ENCODE assay signal across 8 mouse cellular contexts in the genomic region with DNA sequence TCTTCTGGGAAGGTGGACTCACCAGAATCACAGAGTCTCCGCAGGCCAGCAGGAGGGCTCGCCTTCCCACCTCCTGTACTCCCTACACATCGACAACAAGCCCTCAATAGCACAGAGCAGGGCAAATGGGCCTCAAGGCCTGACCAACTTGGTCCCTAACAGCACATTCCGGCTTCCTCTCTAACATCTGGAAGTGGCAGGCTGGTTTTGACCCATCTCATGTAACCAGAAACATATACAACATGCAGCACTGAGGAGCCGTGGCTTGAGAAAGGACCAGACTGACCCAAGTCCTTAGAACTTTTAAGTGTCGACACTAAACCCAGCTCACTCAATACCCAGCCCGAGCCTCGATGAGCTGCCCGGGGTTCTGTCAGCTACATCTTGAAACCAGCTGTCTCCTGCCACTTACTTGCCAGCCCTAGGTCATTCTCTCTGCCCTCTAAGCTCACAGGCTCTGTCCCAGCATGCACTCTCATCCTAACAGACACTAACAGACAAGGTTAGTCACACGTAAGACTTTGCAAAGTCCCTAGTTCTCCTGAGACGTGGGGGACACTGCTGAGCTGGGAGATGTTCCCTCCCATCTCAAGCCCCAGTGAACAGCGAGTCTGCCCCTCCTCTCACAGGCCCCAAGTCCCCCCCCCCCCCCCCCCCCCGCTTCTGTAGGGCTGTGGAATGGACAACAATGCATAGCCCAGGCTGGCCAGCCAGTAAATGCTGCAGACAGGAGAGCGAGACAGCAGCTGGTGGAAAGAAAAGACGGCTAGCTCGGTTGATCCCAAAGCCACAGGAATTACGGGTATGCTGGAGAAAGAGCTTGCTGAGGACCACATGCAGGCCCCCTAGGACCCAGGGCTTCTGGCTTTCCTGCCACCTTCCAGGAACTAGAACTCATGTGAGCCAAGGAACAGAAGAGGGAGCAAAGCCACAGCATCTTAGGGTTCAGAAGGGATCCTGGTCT. TPM values are rescaled to one million over a fixed set of nuclear protein-coding genes. Genes with fewer than 3 reads are reported as not detected.
DNase-seq lines count a peak whose midpoint lies in the region; ATAC-seq lines count a peak whose summit lies in the region.

No protein-coding gene starts in this region.

- H3K27me3 ChIP-seq in liver, embryonic 11.5 days (replicated peaks; ENCODE audit: control insufficient read depth, insufficient read depth, low read length) = no peaks in the 10 kb centered on the region
- H3K27me3 ChIP-seq in intestine, embryonic 14.5 days (replicated peaks; ENCODE audit: control insufficient read depth, insufficient read depth, low read length) = no peaks in the 10 kb centered on the region
- no peaks in the 10 kb centered on the region for H3K27me3 ChIP-seq in neural tube, embryonic 15.5 days (replicated peaks)

- H3K4me1 ChIP-seq in liver, embryonic 11.5 days (replicated peaks; ENCODE audit: control insufficient read depth, insufficient read depth, low read length) = peaks cover 54% of the 10 kb centered on the region
- peaks cover 90% of the 10 kb centered on the region for H3K4me1 ChIP-seq in intestine, embryonic 14.5 days (replicated peaks; ENCODE audit: control insufficient read depth, insufficient read depth, low read length)
- peaks cover 92% of the 10 kb centered on the region for H3K4me1 ChIP-seq in neural tube, embryonic 15.5 days

- no peak overlapping the region for H3K9ac ChIP-seq in liver, embryonic 11.5 days (ENCODE audit: low read depth, low read length)
- peak overlapping the region; percentile 20; the same call in 1 of the 2 replicates for H3K9ac ChIP-seq in intestine, embryonic 14.5 days (ENCODE audit: low read length)
- H3K9ac ChIP-seq in neural tube, embryonic 15.5 days (replicated peaks) = peak overlapping the region; percentile 15

- no peaks in the 10 kb centered on the region for H3K36me3 ChIP-seq in liver, embryonic 11.5 days (ENCODE audit: control insufficient read depth, insufficient read depth, low read length)
- H3K36me3 ChIP-seq in intestine, embryonic 14.5 days (ENCODE audit: control insufficient read depth, insufficient read depth, low read length) = no peaks in the 10 kb centered on the region
- no peaks in the 10 kb centered on the region for H3K36me3 ChIP-seq in neural tube, embryonic 15.5 days

- 40% methylated on average over 16 of the region's 17 CpGs for WGBS in liver, embryonic 11.5 days
- WGBS in intestine, embryonic 14.5 days = 12% methylated on average over 16 of the region's 17 CpGs
- WGBS in neural tube, embryonic 15.5 days = 14% methylated on average over 17 of the region's 17 CpGs

- H3K4me3 ChIP-seq in liver, embryonic 11.5 days (ENCODE audit: low read depth, low read length) = no peak overlapping the region
- H3K4me3 ChIP-seq in intestine, embryonic 14.5 days (ENCODE audit: low read depth, low read length) = no peak overlapping the region
- no peak overlapping the region for H3K4me3 ChIP-seq in neural tube, embryonic 15.5 days (replicated peaks)

- H3K4me2 ChIP-seq in liver, embryonic 11.5 days = peak overlapping the region; percentile 35
- peak overlapping the region; percentile 46 for H3K4me2 ChIP-seq in intestine, embryonic 14.5 days (ENCODE audit: low read length)
- peak overlapping the region; percentile 32 for H3K4me2 ChIP-seq in neural tube, embryonic 15.5 days

- no peaks in the 10 kb centered on the region for H3K9me3 ChIP-seq in liver, embryonic 11.5 days (ENCODE audit: control insufficient read depth, low read length)
- no peaks in the 10 kb centered on the region for H3K9me3 ChIP-seq in intestine, embryonic 14.5 days (ENCODE audit: control insufficient read depth, low read length)
- no peaks in the 10 kb centered on the region for H3K9me3 ChIP-seq in neural tube, embryonic 15.5 days (replicated peaks)

- ATAC-seq in liver, embryonic 11.5 days (replicated peaks; ENCODE audit: low FRiP score) = peak; percentile 5; the same call in 1 of the 2 replicates
- ATAC-seq in intestine, embryonic 14.5 days (replicated peaks; ENCODE audit: low FRiP score, low TSS enrichment, low read depth) = no peak
- ATAC-seq in neural tube, embryonic 15.5 days (ENCODE audit: low FRiP score) = no peak; the same call in 1 of the 2 replicates

- no peak for DNase-seq in liver, embryonic 11.5 days (ENCODE audit: low spot score)
- DNase-seq in liver = no peak
- DNase-seq in embryo, embryonic 11 days = peak; percentile 48
- DNase-seq in intestine, embryonic 14.5 days (ENCODE audit: low spot score) = no peak
- no peak for DNase-seq in ovary, postnatal 14 days (ENCODE audit: low spot score)
- DNase-seq in urinary bladder, adult 2 months (ENCODE audit: low spot score) = no peak
- no peak for DNase-seq in testis, postnatal 10 days (ENCODE audit: low spot score)

- peak overlapping the region; percentile 65 for H3K27ac ChIP-seq in liver, embryonic 11.5 days (ENCODE audit: low read depth, low read length)
- H3K27ac ChIP-seq in intestine, embryonic 14.5 days (ENCODE audit: low read depth) = peak overlapping the region; percentile 97
- peak overlapping the region; percentile 84 for H3K27ac ChIP-seq in neural tube, embryonic 15.5 days (replicated peaks)

RNA-seq across cellular contexts. Expression of a gene that starts 48.3 kb away (rescaled TPM):
- 8.2 and 9.8 TPM in 2 replicates for polyA plus RNA-seq in liver, embryonic 11.5 days (2014; fragmentation: Nextera tagmentation; extraction: Ambion mirVana)
- polyA plus RNA-seq in intestine, embryonic 14.5 days (2014; fragmentation: Nextera tagmentation; extraction: Ambion mirVana) = 24.4 and 25.3 TPM in 2 replicates
- 10.0 and 10.6 TPM in 2 replicates for polyA plus RNA-seq in neural tube, embryonic 15.5 days (2015; fragmentation: Nextera tagmentation; extraction: Ambion mirVana)
- polyA plus RNA-seq in urinary bladder, adult 2 months (2012; rRNA removed) = 43.6 and 67.2 TPM in 2 replicates
